Mouse (Mus musculus): ENCODE results near the gene Hykk.

Gene Hykk

DNA sequence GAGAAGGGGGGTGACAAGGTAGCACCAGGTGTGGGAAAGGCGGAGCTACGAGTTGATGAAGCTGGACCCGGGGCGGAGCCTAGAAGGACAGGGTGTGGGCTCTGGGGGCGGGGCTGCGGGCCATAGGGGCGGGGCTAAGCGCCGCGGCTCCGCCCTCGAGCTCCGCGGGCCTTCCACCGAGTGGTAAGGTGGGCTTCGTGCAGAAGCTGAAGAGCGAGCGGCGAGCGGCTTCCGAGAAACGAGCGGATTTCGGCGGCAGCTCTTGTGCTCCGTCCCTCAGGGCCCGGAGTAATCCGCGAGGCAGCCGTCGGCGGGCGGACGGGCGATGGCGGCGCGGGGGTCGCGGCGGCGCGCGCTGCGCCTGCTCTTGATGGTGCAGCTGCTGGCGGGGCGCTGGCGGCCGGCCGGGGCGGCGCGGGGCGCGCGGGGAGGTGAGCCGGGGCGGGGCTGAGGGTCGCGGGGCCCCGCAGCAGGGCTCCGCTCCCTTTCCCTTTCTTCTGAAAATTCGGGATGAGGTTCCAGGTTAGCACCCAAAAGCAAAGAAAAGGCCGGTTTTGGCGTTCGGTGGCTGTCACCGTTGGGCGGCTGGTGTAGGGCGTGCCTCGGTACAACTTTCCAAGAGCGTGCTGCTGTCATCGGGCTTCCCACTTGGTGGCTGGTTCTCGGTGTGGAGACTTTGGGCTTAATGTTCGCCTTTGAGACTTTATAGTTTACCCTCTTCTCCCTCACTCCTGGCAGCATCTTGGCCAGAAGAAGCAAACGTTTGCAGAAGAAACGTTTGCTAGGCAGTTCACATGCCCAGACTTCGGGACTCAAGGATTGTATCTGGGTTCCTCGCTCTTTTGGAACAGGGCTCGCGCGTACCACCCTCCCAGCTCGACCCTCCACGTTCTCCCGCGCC is 64.5 kb downstream of the Hykk start:
- DNase-seq = peak; percentile 8 to 42

DNA sequence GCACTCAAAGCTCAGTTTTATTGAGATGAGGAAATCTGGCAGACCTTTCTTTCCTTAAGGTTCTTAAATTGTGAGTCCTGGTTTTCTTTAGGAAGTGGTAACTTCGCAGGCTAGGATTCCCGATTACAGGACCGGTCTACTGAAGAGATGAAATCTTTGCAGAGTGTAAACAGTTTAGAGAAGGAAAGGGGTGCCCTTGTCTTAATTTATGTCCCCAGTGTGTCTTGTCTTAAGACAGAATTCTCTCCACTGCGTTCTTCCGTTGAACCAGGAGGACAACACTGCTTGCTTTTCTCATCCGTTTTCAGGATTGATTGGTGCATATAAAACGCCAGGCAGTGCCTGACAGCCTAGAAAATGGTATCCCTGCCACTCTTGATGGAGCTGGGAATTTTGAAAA is 65.3 kb downstream of the Hykk start:
- DNase-seq = no peak

DNA sequence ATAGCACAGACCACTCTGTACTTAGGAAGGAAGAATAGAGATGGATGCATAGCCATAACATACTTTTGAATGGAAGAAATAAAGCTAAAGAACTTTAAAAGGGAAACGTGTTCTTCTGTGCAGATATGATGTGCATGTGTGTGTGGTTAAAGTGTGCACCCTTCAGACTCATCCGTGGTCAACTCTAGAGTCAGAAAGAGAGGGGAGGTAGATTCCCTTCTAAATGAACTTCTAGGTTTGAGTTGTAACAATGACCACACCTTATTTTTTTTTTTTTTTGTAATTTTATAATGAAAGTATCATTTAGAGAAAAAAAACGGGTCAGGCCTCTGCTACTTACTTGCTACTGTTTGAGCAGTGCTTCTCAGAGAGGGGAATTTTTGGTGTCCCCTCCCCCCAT is 73.3 kb downstream of the Hykk start:
- no peak for DNase-seq

DNA sequence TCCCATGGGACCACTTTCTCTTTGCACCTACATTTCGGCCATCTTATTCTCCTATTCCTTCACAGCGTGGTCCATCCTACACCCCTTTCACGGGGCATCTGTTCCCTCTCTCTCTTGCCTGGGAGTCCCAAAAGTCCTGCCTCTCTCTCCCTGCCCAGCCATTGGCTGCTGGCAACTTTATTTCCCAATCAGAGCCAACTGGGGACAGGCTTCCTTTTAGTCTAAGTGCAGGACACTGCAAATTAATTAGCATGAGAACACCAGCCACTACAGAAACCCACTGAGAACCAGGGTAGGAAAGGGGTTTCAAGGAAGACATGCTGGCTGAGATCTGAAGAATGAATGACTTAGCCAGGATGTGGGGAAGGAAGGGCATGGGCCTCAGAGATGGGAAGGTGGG is 77.3 kb downstream of the Hykk start:
- no peak for DNase-seq

DNA sequence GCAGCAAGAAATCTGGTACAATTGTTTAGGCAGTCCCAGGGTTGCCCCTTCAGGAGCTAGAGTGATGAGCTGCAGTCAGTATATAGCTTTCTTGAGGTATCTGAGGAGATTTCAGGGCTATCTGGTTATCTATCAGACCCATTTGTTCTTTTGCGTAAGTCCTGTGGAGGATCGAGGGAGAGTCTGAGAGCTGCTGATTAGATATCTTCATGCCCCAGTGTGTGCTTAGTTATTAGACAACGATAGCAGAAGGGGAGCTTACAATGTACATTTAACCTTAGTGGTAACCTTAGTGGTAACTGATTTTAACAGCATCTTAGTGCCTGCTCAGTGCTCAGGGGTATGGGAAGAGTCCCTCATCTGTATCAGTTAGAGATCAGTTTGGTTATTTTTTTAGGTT is 78.6 kb downstream of the Hykk start:
- no peak for DNase-seq
